Mouse (Mus musculus) mesoderm, embryonic 11.5 days (tissue): ENCODE measurements around the gene Serpinb1a.
A peak's percentile ranks its signal among the peaks of the same experiment; 100 is the strongest.

Experiments
- DNase-seq: peaks from one replicate; pipeline ENCODE4 v3.0.0-alpha.2; 2012; ENCODE audit warnings: low read depth, low spot score

Gene Serpinb1a

DNA sequence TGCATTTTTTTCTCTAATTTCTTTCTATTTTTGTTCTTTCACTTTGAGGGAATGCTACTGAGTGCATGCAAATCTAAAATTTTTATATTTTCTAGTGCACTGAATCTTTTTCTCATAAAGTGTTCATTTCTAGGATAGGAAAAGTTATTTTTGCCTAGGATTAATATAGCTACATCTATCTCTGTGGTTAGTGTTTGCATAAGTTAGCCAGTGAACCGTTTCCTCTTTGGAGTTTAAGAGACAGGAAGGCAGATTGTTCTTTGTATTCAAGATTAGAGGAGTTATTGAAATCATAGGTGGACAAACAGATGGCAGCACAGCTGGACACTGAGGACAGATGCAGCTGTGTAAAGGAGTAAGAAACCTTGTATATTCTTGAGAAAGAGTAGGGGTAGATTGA, 11.7 kb downstream of the Serpinb1a start:
- DNase-seq: no peak

DNA sequence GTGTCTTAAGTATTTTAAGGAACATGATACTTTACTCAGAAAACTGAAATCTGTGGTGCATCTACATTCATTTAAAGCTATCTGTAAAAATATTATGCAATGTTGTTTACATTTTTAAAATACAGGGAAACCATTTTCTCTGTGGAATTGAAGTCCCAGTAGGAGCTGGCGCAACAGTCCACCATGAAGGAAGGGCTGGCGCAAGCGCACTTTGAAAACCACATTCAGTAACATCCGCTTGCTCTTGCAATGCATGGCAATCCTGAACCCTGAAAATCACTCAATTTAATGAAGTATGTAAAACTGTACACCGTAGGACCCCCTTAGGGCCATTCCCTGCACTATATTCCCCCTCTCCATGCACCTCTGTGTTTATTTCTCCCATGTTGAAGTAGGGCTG, 16.5 kb downstream of the Serpinb1a start:
- no peak for DNase-seq

GRCm38 (mm10) chr13:32833237-32833636, 17.7 kb downstream of the Serpinb1a start:
- no peak for DNase-seq

DNA sequence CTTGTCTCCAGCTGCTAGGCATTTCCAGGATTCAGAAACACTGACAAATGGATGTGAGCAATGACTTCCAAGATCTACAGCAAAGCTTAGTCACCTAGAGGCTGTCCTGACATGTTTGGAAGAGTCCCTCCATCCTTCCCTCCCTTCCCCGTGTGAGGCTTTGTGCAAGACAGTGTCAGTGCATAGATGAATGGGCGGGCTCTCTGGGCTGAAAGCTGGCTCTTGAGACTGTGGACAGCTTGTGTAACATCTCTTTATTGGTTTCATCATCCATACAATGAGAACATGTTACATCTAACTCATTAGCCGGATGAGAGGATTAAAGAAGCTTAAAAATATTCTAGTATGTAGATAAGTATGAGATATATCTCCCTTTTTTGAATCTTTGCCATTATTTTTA, 18.2 kb downstream of the Serpinb1a start:
- no peak for DNase-seq

DNA sequence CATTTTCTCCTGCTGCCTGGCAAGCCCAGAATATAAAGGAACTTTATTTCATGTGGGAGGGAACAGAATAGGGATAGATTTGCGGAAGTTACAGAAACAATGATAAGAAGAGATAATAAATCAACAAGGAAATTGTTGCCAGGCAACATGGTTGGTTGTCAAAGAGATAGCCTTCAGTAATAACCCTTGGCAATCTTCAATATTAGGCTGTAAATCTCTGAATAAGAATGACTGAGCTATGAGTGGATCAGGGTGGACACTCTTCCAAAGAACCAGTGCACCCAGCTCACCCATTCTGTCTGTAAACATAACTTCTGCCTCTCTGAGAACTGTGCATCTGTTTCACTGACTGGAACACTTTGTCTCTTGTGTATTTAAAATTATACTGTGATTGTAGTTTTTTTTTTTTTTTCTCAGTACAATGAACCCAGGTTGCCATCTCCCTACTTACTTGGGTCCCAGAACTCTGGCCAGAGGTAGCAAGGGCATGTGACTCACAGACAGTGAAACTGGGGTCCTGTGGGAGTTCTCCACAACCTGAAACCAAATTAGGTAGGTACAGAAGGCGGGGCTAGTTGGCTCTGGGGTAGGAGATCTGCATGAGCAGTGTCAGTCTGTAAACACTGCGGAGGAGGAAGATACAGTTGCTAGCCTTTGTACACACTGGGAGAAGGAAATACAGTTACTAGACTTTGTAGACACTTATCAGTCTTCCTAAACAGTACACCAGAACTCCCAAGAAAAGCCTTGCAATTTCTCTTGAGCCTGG, 19.3 kb downstream of the Serpinb1a start:
- DNase-seq: no peak

DNA sequence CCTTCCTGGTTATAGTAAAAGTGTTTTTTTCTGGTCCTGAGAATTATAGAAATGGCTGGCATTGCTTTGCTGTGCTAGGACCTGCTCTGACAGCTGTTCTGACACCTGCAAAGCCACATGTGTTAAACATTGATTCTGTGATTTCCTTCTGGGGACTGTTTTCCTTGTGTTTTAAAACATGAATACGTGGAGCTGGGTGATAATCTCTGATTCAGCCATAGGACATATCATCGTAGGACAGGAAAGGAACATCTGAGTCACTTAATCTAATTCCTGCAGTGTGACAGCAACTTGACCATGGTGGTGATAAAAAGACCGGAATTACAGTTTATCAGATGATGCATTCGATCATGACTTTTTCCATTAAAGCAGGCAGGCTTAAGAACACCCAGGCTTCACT, 22.1 kb downstream of the Serpinb1a start:
- no peak for DNase-seq

GRCm38 (mm10) chr13:32827951-32828350, 23.0 kb downstream of the Serpinb1a start:
- DNase-seq: peak; percentile 63

DNA sequence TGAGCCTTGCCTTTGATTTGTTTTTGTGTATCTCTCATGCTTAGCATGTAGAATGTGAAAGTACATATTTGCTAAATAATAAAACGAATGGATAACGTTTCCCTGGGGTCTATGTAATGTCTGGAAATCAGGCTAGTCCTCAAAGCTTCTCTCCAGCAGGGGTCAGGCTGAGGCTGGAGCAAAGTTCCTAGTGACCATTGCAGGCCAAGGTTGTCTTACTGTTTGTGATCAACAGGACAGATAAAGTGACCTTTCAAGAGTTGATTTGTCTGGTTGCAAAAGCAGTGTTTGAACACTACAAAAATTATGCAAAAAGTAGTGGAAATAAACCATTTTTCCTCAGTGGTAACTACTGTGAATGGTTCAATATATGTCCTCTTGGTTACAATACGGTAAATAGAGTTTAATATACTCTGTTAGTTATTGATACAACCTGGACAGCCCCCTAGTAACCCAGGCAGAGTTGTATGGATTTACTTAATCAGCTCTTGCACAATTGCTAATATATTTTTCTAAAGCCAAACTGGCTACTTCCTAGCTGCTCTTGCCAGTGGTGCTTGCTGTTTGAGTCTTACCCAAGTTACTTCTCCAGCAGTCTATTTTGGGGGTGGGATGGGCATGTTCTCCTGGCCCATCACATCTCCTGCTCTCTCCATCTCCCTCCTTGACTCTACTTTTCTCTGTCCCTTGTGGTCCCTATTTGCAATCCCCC, 23.7 kb downstream of the Serpinb1a start:
- no peak for DNase-seq

GRCm38 (mm10) chr13:32825546-32825945, 25.4 kb downstream of the Serpinb1a start:
- DNase-seq: no peak

- DNase-seq: no peak
Observed at GRCm38 (mm10) chr13:32824377-32825330, 26.3 kb downstream of the Serpinb1a start.

DNA sequence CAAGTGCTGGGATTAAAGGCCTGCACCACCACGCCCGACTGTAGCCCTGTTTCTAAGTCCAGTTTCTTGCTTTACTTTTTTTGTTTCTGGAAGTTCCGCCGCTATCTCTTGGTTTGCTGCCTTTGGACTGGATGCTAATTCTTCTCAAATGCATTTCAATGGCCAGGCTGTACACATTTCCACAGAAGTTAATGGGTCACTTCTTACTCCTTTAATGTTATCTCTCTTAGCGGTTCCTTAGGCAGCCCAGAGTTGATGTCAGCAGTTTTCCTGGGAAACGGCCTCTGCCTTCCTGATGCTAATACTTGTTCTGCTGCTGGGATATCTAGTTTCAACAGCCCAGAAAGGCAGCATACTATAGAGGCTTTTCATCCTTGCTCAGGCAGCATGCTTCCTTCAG, 27.9 kb downstream of the Serpinb1a start:
- no peak for DNase-seq

DNA sequence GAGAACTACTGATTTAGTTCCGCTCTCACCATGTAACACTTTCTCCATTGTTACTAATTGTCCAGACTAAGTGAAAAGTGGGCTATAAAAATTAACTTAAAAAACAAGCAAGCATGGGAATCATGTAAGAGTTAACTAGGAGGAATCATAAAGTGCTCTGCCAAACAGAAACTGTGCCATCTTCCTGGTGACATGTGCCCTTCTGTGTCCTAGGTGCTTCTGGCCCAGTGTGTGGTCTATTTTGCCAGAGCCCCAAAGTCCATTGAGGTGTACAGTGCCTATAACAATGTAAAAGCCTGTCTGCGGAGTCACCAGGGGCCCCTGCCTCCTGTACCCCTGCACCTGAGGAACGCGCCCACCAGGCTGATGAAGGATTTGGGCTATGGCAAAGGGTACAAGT, 29.3 kb downstream of the Serpinb1a start:
- DNase-seq: no peak

GRCm38 (mm10) chr13:32819926-32820325, 31.1 kb downstream of the Serpinb1a start:
- DNase-seq: no peak

DNA sequence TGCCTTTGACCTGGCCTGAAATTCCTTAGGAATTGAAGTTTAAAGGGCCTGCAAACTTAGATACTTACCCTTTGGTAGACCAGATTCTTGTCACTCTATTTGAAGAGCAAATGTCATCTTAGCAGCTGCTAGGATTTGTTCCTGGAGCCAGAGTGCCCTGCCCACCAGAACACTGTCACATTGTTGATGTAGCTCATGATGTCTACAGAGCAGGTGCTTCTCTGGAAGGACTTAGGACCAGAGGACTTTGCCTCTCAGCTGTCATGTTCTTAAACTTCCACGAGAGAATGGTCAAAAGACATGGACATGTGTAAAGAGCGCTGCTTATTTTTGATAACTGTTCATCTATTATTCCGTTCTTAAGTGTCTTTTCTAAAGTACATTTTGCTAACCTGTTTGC, 31.7 kb downstream of the Serpinb1a start:
- no peak for DNase-seq

- no peak for DNase-seq
Observed at GRCm38 (mm10) chr13:32807624-32808023, 43.4 kb downstream of the Serpinb1a start.

DNA sequence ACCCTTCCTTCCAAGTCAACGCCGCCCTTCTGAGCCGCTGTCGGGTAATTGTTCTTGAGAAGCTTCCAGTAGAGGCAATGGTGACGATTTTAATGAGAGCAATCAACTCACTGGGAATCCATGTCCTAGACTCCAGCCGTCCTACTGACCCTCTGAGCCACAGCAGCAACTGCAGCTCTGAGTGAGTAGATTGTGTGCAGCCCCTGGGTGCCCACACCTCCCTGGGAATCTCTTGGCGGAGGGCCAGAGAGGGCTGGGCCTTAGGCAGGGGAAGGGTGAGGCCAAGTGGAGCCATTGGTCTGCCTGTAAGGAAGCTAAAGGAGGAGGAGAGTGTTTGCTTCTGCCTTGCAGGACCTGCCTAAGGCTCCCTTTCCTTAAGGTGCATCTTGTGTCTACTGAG, 44.2 kb downstream of the Serpinb1a start:
- no peak for DNase-seq

GRCm38 (mm10) chr13:32803701-32804345, 47.2 kb downstream of the Serpinb1a start:
- no peak for DNase-seq

- DNase-seq: peak; percentile 42
Observed at GRCm38 (mm10) chr13:32802259-32803081, 48.5 kb downstream of the Serpinb1a start, which contains the start of gene D930007J09Rik. Gene D930007J09Rik, minus strand, starts transcription at chr13:32802849.

GRCm38 (mm10) chr13:32801693-32802221, 49.2 kb downstream of the Serpinb1a start, which contains the start of gene Wrnip1:
Gene Wrnip1, plus strand, starts transcription at chr13:32802038.
- DNase-seq: peak; percentile 99

- DNase-seq: no peak
Observed at GRCm38 (mm10) chr13:32800859-32801258, 50.1 kb downstream of the Serpinb1a start.
